Comparison of ENCODE assay signal across 13 mouse cellular contexts in genomic region chr7:132824346-132825022, GRCm38 (mm10). TPM values are rescaled to one million over a fixed set of nuclear protein-coding genes. Genes with fewer than 3 reads are reported as not detected.
DNase-seq lines count a peak whose midpoint lies in the region; ATAC-seq and TF ChIP-seq lines count a peak whose summit lies in the region.
"Had no signal": no experiment of that assay in that cellular context is flagged by ENCODE, and none has a peak within 500 bp of the region (broad histone marks: within the 10 kb centered on the region; RNA-seq: fewer than 3 reads in every experiment).

No protein-coding gene starts in this region.

- TF ChIP-seq POLR2A in MEL (IDR thresholded peaks at IDR 0.05; ENCODE audit: control insufficient read depth in 1 of 2, insufficient read depth in 1 of 2, low read depth in 1 of 2, low read length in 2 of 2, poor library complexity in 1 of 2) = no peak
- TF ChIP-seq POLR2A in embryonic fibroblast, embryonic 13.5 days (IDR thresholded peaks at IDR 0.05; ENCODE audit: low read depth, low read length) = no peak

- ATAC-seq in liver, embryonic 13.5 days (ENCODE audit: low read depth) = peak; percentile 59; the same call in 1 of the 2 replicates
- ATAC-seq in liver, embryonic 12.5 days = no peak

- no peak for TF ChIP-seq CTCF in MEL (IDR thresholded peaks at IDR 0.05 in 2 of 3, conservative IDR thresholded peaks at IDR 0.05 in 1 of 3; ENCODE audit: control insufficient read depth in 1 of 3, insufficient read depth in 1 of 3, low read depth in 2 of 3, low read length in 3 of 3, poor library complexity in 1 of 3, severe bottlenecking in 1 of 3)
- TF ChIP-seq CTCF in embryonic fibroblast, embryonic 13.5 days (IDR thresholded peaks at IDR 0.05; ENCODE audit: borderline replicate concordance, insufficient read depth, low read length) = no peak

- H3K27me3 ChIP-seq in liver, embryonic 13.5 days = no peaks in the 10 kb centered on the region
- H3K27me3 ChIP-seq in liver, embryonic 12.5 days (replicated peaks) = no peaks in the 10 kb centered on the region
- no peaks in the 10 kb centered on the region for H3K27me3 ChIP-seq in MEL (ENCODE audit: control insufficient read depth in 1 of 2, insufficient read depth in 2 of 2, low read length in 2 of 2)
- no peaks in the 10 kb centered on the region for H3K27me3 ChIP-seq in embryonic facial prominence, embryonic 10.5 days (replicated peaks; ENCODE audit: low read depth, poor library complexity, severe bottlenecking)
- H3K27me3 ChIP-seq: lung, embryonic 15.5 days had no signal

- TF ChIP-seq RAD21 in MEL (IDR thresholded peaks at IDR 0.05; ENCODE audit: low read depth, low read length) = no peak

- no peak overlapping the region for H3K27ac ChIP-seq in liver, embryonic 13.5 days
- no peak overlapping the region for H3K27ac ChIP-seq in liver, embryonic 12.5 days
- peak overlapping the region; percentile 45 for H3K27ac ChIP-seq in MEL (ENCODE audit: control insufficient read depth, low read depth, low read length)
- peak overlapping the region; percentile 85 for H3K27ac ChIP-seq in embryonic fibroblast, embryonic 13.5 days (ENCODE audit: insufficient read depth, low read length)
- H3K27ac ChIP-seq in embryonic facial prominence, embryonic 10.5 days (replicated peaks) = no peak overlapping the region
- H3K27ac ChIP-seq: lung, embryonic 15.5 days had no signal

- H3K36me3 ChIP-seq in liver, embryonic 13.5 days = peaks cover 12% of the 10 kb centered on the region; the same call in 1 of the 2 replicates
- H3K36me3 ChIP-seq in liver, embryonic 12.5 days = peaks cover 24% of the 10 kb centered on the region
- H3K36me3 ChIP-seq in MEL (ENCODE audit: control insufficient read depth in 1 of 2, insufficient read depth in 2 of 2, low read length in 2 of 2) = peaks cover 11 to 24% of the 10 kb centered on the region in 2 experiments
- H3K36me3 ChIP-seq in embryonic facial prominence, embryonic 10.5 days (replicated peaks) = peaks cover 55% of the 10 kb centered on the region

- no peak overlapping the region for H3K4me3 ChIP-seq in liver, embryonic 13.5 days (replicated peaks)
- H3K4me3 ChIP-seq in liver, embryonic 12.5 days = no peak overlapping the region
- H3K4me3 ChIP-seq in MEL (ENCODE audit: control insufficient read depth in 1 of 2, insufficient read depth in 1 of 2, low read depth in 2 of 2, low read length in 2 of 2) = no peak overlapping the region
- H3K4me3 ChIP-seq in embryonic fibroblast, embryonic 13.5 days (ENCODE audit: insufficient read depth, low read length) = no peak overlapping the region
- no peak overlapping the region for H3K4me3 ChIP-seq in embryonic facial prominence, embryonic 10.5 days
- H3K4me3 ChIP-seq: lung, embryonic 15.5 days had no signal

- no peaks in the 10 kb centered on the region for H3K79me2 ChIP-seq in MEL (ENCODE audit: control insufficient read depth, insufficient read depth, low read length, poor library complexity)

- peak; percentile 69 to 76 for TF ChIP-seq EP300 in MEL (IDR thresholded peaks at IDR 0.05; ENCODE audit: low read depth in 1 of 2, low read length in 2 of 2)

- H3K9ac ChIP-seq in liver, embryonic 13.5 days = no peak overlapping the region
- H3K9ac ChIP-seq in liver, embryonic 12.5 days = no peak overlapping the region
- H3K9ac ChIP-seq in MEL (ENCODE audit: control insufficient read depth, low read depth, low read length, poor library complexity, severe bottlenecking) = no peak overlapping the region
- H3K9ac ChIP-seq: lung, embryonic 15.5 days had no signal

- H3K4me1 ChIP-seq in liver, embryonic 13.5 days (replicated peaks) = peaks cover 3% of the 10 kb centered on the region
- H3K4me1 ChIP-seq in liver, embryonic 12.5 days = peaks cover 6% of the 10 kb centered on the region; the same call in 1 of the 2 replicates
- H3K4me1 ChIP-seq in MEL (ENCODE audit: control insufficient read depth in 1 of 2, insufficient read depth in 2 of 2, low read length in 2 of 2) = peaks cover 11 to 16% of the 10 kb centered on the region in 2 experiments
- peaks cover 2% of the 10 kb centered on the region for H3K4me1 ChIP-seq in embryonic fibroblast, embryonic 13.5 days (ENCODE audit: control insufficient read depth, insufficient read depth, low read length)
- H3K4me1 ChIP-seq in embryonic facial prominence, embryonic 10.5 days = no peaks in the 10 kb centered on the region
- H3K4me1 ChIP-seq: lung, embryonic 15.5 days had no signal

- 9% methylated on average over 1 of the region's 1 CpGs for WGBS in liver, embryonic 13.5 days (ENCODE audit: insufficient replicate concordance)
- 23% methylated on average over 1 of the region's 1 CpGs for WGBS in liver, embryonic 12.5 days (ENCODE audit: insufficient replicate concordance)
- 23% methylated on average over 1 of the region's 1 CpGs for WGBS in embryonic facial prominence, embryonic 10.5 days

- no peaks in the 10 kb centered on the region for H3K9me3 ChIP-seq in liver, embryonic 13.5 days (replicated peaks)
- H3K9me3 ChIP-seq in liver, embryonic 12.5 days (replicated peaks) = no peaks in the 10 kb centered on the region
- H3K9me3 ChIP-seq in MEL (replicated peaks; ENCODE audit: insufficient read depth, low read length) = no peaks in the 10 kb centered on the region
- no peaks in the 10 kb centered on the region for H3K9me3 ChIP-seq in embryonic facial prominence, embryonic 10.5 days
- H3K9me3 ChIP-seq: lung, embryonic 15.5 days had no signal

- no peak for DNase-seq in liver, embryonic 13.5 days
- DNase-seq in MEL (ENCODE audit: low read depth, low spot score) = peak; percentile 90
- DNase-seq in spleen, adult 12 weeks (ENCODE audit: low spot score) = no peak
- no peak for DNase-seq in embryonic facial prominence, embryonic 10.5 days (ENCODE audit: low spot score)
- DNase-seq in right cerebral cortex, postnatal 14 days = no peak
- DNase-seq: cerebellum, adult 8-10 months; gastrocnemius, postnatal 14 days; kidney, adult 18-20 months; kidney, postnatal 36 days; thymus, adult 18-20 months had no signal

- H3K4me2 ChIP-seq in liver, embryonic 13.5 days = no peak overlapping the region
- H3K4me2 ChIP-seq in liver, embryonic 12.5 days = no peak overlapping the region
- H3K4me2 ChIP-seq: lung, embryonic 15.5 days had no signal

TF ChIP-seq in MEL, 35 proteins besides CTCF, POLR2A, EP300 and RAD21 (continues in another document):
- TF ChIP-seq POLR2AphosphoS5 (IDR thresholded peaks at IDR 0.05; ENCODE audit: borderline replicate concordance, low read depth, low read length) (no peak), GATA1 (IDR thresholded peaks at IDR 0.05; ENCODE audit: low read depth, low read length) (peak; percentile 74), CHD1 (IDR thresholded peaks at IDR 0.05; ENCODE audit: low read depth, low read length) (no peak), UBTF (IDR thresholded peaks at IDR 0.05; ENCODE audit: borderline replicate concordance, insufficient read depth, low read depth, low read length) (no peak), ZKSCAN1 (IDR thresholded peaks at IDR 0.05; ENCODE audit: low read depth, low read length) (no peak), MXI1 (IDR thresholded peaks at IDR 0.05; ENCODE audit: low read depth, low read length) (no peak), MEF2A (IDR thresholded peaks at IDR 0.05; ENCODE audit: extremely low read depth, insufficient replicate concordance, low read depth, low read length, poor library complexity, severe bottlenecking) (no peak), ELF1 (IDR thresholded peaks at IDR 0.05; ENCODE audit: low read depth, low read length) (no peak), E2F4 (IDR thresholded peaks at IDR 0.05; ENCODE audit: borderline replicate concordance, low read depth, low read length) (no peak), MYB (IDR thresholded peaks at IDR 0.05; ENCODE audit: low read depth, low read length) (no peak), TBP (IDR thresholded peaks at IDR 0.05; ENCODE audit: low read depth, low read length) (no peak), JUND (IDR thresholded peaks at IDR 0.05; ENCODE audit: low read depth, low read length) (peak; percentile 89), MAZ (IDR thresholded peaks at IDR 0.05; ENCODE audit: low read depth, low read length) (no peak), USF2 (IDR thresholded peaks at IDR 0.05; ENCODE audit: borderline replicate concordance in 1 of 2, insufficient read depth in 1 of 2, low read depth in 1 of 2, low read length in 2 of 2) (no peak)

RNA-seq across cellular contexts. Expression of gene Fam53b, which starts 10.8 kb away (rescaled TPM):
- 19.1 and 21.4 TPM in 2 replicates for polyA plus RNA-seq in liver, embryonic 13.5 days (2015; fragmentation: Nextera tagmentation; extraction: Ambion mirVana)
- polyA plus RNA-seq in liver, embryonic 12.5 days (2016; fragmentation: Nextera tagmentation; extraction: Ambion mirVana) = 27.2 and 28.8 TPM in 2 replicates
- 7.3 and 7.9 TPM in 2 replicates for total RNA-seq in MEL (2012; rRNA removed)
- 10 to 100 TPM in 1 of 2 experiments, not detected in 1; 15.4 TPM for polyA plus RNA-seq in MEL (2012; ENCODE audit: insufficient read depth in 1 of 2, insufficient read length in 2 of 2, low read depth in 1 of 2, low replicate concordance in 2 of 2, missing spikeins in 1 of 2)
- 10.3 and 12.5 TPM in 2 replicates for polyA plus RNA-seq in embryonic fibroblast, embryonic 13.5 days (2011; ENCODE audit: insufficient read length, low read depth, missing spikeins)
- polyA plus RNA-seq in embryonic facial prominence, embryonic 10.5 days (2016; fragmentation: Nextera tagmentation; extraction: Ambion mirVana) = 29.4 and 29.9 TPM in 2 replicates

RNA-seq across cellular contexts. Expression of gene Eef1akmt2, which starts 28.0 kb away (rescaled TPM):
- 24.1 and 30.1 TPM in 2 replicates for polyA plus RNA-seq in liver, embryonic 13.5 days (2015; fragmentation: Nextera tagmentation; extraction: Ambion mirVana)
- 29.6 and 31.4 TPM in 2 replicates for polyA plus RNA-seq in liver, embryonic 12.5 days (2016; fragmentation: Nextera tagmentation; extraction: Ambion mirVana)
- 24.3 and 26.9 TPM in 2 replicates for total RNA-seq in MEL (2012; rRNA removed)
- polyA plus RNA-seq in MEL (2012; ENCODE audit: insufficient read depth in 1 of 2, insufficient read length in 2 of 2, low read depth in 1 of 2, low replicate concordance in 2 of 2, missing spikeins in 1 of 2) = 100 to 1,000 TPM in 1 of 2 experiments, 10 to 100 TPM in 1; 27.0 to 330 TPM
- polyA plus RNA-seq in embryonic fibroblast, embryonic 13.5 days (2011; ENCODE audit: insufficient read length, low read depth, missing spikeins) = 34.4 and 38.1 TPM in 2 replicates
- polyA plus RNA-seq in embryonic facial prominence, embryonic 10.5 days (2016; fragmentation: Nextera tagmentation; extraction: Ambion mirVana) = 71.0 and 72.1 TPM in 2 replicates

RNA-seq across cellular contexts. Expression of gene Abraxas2, which starts 34.5 kb away (rescaled TPM):
- polyA plus RNA-seq in liver, embryonic 13.5 days (2015; fragmentation: Nextera tagmentation; extraction: Ambion mirVana) = 17.0 and 18.4 TPM in 2 replicates
- polyA plus RNA-seq in liver, embryonic 12.5 days (2016; fragmentation: Nextera tagmentation; extraction: Ambion mirVana) = 17.7 and 18.1 TPM in 2 replicates
- 26.5 and 30.1 TPM in 2 replicates for total RNA-seq in MEL (2012; rRNA removed)
- 10 to 100 TPM in 1 of 2 experiments, not detected in 1; 31.1 TPM for polyA plus RNA-seq in MEL (2012; ENCODE audit: insufficient read depth in 1 of 2, insufficient read length in 2 of 2, low read depth in 1 of 2, low replicate concordance in 2 of 2, missing spikeins in 1 of 2)
- polyA plus RNA-seq in embryonic fibroblast, embryonic 13.5 days (2011; ENCODE audit: insufficient read length, low read depth, missing spikeins) = 50.1 and 51.8 TPM in 2 replicates
- polyA plus RNA-seq in embryonic facial prominence, embryonic 10.5 days (2016; fragmentation: Nextera tagmentation; extraction: Ambion mirVana) = 32.1 and 34.3 TPM in 2 replicates

Comparison
In these comparisons a context has a peak if more than half of its experiments do, and no peak if none do; other contexts are left out.
1. H3K27ac ChIP-seq: peak in MEL (single experiment) and embryonic fibroblast, embryonic 13.5 days (single experiment); none in liver, embryonic 13.5 days (single experiment), liver, embryonic 12.5 days (single experiment) and embryonic facial prominence, embryonic 10.5 days (single experiment).